Mouse (Mus musculus) left cerebral cortex, adult 2 months (tissue): ENCODE data around the gene Tgm2. TPM values are rescaled to one million over a fixed set of nuclear protein-coding genes. Genes with fewer than 3 reads are reported as not detected.

ENCODE experiments used
- DNase-seq, 2 experiments: peaks; one replicate each; pipeline ENCODE4 v3.0.0; 2021 to 2022; ENCODE audit warnings: low spot score in 2 of 2, mixed read lengths in 1 of 2; ENCODE audit errors: extremely low spot score in 1 of 2
- H3K27ac ChIP-seq: fragments of 200-600 bp; 2 replicates; pipeline ENCODE4 v1.8.1; 2022
- H3K4me3 ChIP-seq: fragments of 200-600 bp; 2 replicates; pipeline ENCODE4 v1.8.1; 2022
- CTCF ChIP-seq: fragments of 200-600 bp; IDR thresholded peaks from 2 replicates; pipeline ENCODE4 v1.8.1; 2022; ENCODE audit warnings: antibody characterized with exemption, mild to moderate bottlenecking, moderate library complexity
- intact Hi-C: fragments of 180-260 bp; cut with DNase I; formaldehyde crosslinking; loops from one replicate; pipeline ENCODE4 v1.15.1; 2025
- total RNA-seq, 2 experiments: library from RNA; stranded (reverse); gene quantifications; 2 replicates each; pipeline ENCODE4 v1.2.3; 2021

The Tgm2 gene
- total RNA-seq, 2 experiments from 2014 or later = 12.9 to 14.6 TPM

- intact Hi-C loops = no loop called here
- Histone ChIP-seq H3K4me3 (no peak overlapping the region), H3K27ac (no peak overlapping the region)
- TF ChIP-seq CTCF = no peak
- DNase-seq = no peak
These were observed 13.9 kb downstream of the Tgm2 start for GRCm38 (mm10) chr2:158132320-158132719.

DNA sequence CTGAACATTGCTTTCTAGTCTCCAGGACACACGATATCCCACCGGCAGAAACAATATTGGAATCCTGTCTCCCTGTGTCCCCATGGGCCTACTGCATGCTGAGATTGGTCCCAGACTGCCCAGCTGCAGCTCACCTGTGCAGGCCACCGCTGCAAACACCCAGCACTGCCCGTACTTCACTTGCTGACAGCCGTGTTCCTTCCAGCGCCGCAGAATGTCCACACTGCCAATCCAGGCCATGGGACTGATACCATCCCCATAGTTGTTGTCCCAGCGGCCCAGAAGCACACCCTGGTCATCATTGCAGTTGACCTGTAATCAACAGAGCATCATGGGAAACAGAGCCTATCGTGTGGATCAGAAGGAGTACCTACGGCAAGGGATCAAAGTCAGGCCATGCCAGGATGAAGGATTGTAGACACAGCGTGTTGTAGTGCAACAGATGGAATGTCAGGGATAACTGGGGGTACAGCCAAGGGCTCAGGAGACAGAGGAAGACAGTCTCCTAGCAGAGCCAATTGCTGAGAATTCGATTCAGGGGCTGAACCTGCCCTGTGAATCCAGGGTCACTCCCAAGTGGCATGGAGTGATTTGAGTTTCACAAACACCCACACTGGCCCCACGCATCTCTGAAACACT, 14.9 kb downstream of the Tgm2 start:
- DNase-seq = no peak
- TF ChIP-seq CTCF = no peak
- intact Hi-C loops = no loop called here
- no peak overlapping the region for H3K27ac ChIP-seq
- no peak overlapping the region for H3K4me3 ChIP-seq

GRCm38 (mm10) chr2:158130391-158130986, 15.7 kb downstream of the Tgm2 start:
- Histone ChIP-seq H3K4me3 (no peak overlapping the region), H3K27ac (no peak overlapping the region)
- TF ChIP-seq CTCF = no peak
- intact Hi-C loops = no loop called here
- DNase-seq = no peak

GRCm38 (mm10) chr2:158129291-158130002, 16.8 kb downstream of the Tgm2 start:
- Histone ChIP-seq H3K4me3 (no peak overlapping the region), H3K27ac (no peak overlapping the region)
- TF ChIP-seq CTCF = no peak
- intact Hi-C loops = no loop called here
- DNase-seq = no peak

- DNase-seq = no peak
- Histone ChIP-seq H3K4me3 (no peak overlapping the region), H3K27ac (no peak overlapping the region)
- intact Hi-C loops = no loop called here
- no peak for TF ChIP-seq CTCF
These were observed 17.6 kb downstream of the Tgm2 start for GRCm38 (mm10) chr2:158128461-158129130.

- Histone ChIP-seq H3K27ac (no peak overlapping the region), H3K4me3 (no peak overlapping the region)
- TF ChIP-seq CTCF = no peak
- intact Hi-C loops = no loop called here
- DNase-seq = no peak
These were observed 18.4 kb downstream of the Tgm2 start for GRCm38 (mm10) chr2:158127872-158128271.

- Histone ChIP-seq H3K4me3 (no peak overlapping the region), H3K27ac (no peak overlapping the region)
- intact Hi-C loops = no loop called here
- TF ChIP-seq CTCF = no peak
- DNase-seq = no peak
These were observed 19.0 kb downstream of the Tgm2 start for GRCm38 (mm10) chr2:158127245-158127644.

DNA sequence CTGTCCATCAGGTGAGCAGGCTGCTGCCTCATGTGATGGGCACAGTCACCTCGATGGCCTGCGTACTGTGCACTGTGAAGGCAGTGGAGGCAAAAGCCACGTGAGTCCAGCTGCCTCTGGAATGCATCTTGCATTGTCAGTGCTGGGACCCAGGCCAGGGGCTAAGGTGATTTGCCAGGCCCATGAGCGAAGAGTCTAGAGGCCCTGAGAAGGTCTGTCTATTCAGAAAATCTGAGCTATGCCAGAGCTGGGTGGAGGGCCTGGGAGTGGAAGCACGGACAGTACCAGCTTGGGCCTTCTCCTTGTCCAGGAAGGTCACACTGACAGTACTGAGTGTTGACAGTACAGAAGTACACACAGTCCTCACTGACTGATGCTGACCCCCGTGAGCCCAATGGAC, 23.4 kb downstream of the Tgm2 start:
- no peak for TF ChIP-seq CTCF
- no peak for DNase-seq
- H3K27ac ChIP-seq = no peak overlapping the region
- H3K4me3 ChIP-seq = no peak overlapping the region
- intact Hi-C loops = no loop called here

DNA sequence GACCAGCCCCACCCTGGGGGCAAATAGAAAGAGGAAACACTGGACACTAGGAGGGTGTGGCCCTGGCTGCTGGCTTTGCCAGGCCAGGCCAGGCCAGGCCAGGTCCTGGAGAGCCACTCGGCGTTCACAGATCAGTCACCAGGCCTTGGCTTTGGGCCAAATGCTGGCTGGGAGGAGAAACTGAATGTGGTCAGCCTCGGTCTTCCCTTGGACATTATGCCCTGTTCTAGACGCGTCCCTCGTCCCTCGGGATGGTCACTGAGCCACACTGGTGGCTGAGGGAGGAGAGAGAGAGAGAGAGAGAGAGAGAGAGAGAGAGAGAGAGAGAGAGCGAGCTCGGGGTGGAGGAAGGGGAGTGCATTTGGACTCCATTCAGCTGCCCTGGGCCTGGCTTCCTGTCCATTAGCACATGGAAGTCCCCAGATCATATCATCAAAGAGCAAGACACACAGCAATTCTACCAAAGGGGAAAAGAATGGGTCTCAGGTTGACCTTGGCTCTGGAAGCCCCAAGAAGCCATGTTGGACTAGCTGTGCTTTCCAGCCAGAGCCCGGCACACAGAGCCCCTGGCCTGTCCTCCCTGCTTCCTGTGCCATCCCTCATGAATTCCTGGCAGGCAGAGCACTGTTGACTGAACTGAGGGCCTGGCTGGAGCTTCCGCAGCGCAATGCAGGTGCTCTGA, 24.4 kb downstream of the Tgm2 start:
- intact Hi-C loops = no loop called here
- Histone ChIP-seq H3K27ac (no peak overlapping the region), H3K4me3 (no peak overlapping the region)
- DNase-seq = no peak
- TF ChIP-seq CTCF = no peak

DNA sequence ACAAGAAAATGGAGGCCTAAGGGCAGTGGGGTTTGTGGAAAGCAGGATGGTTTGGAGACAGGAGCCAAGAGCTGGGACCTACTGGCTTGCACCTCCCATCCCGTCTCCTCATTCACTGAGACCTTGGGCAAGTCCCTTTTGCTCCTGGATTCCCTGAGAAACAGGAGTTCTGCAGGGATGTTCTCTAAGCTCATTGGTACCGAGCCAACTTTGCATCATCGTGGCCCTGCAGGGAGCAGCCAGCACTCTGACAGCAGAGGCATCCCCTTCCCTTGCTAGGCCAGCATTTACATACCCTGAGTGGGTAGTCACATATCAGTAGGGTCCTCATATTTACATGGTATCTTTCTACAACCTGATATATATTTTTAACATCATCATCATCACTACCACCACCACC, 25.4 kb downstream of the Tgm2 start:
- TF ChIP-seq CTCF = no peak
- no peak overlapping the region for H3K4me3 ChIP-seq
- intact Hi-C loops = no loop called here
- DNase-seq = no peak
- H3K27ac ChIP-seq = no peak overlapping the region

GRCm38 (mm10) chr2:158120211-158120610, 26.0 kb downstream of the Tgm2 start:
- intact Hi-C loops = no loop called here

DNA sequence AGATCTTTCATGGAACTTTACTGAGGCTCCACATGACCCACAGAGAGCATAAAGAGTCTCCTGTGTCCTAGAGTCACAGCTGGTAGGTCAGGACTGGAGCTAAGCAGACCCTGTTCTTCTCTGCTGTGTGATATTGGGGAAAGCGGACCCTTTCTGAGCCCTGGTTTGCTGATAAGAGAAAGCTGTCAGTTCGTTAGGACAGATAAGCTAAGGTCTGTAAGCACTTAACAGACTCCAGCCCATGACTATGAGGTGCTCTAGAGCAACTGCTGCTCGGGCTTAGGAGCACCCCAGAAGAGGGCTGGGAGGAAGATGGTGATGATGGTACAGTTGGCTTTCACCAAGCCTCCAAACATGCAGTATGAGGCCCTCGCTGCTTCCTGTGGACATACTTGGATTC, 27.1 kb downstream of the Tgm2 start:
- intact Hi-C loops = no loop called here
- Histone ChIP-seq H3K4me3 (no peak overlapping the region), H3K27ac (no peak overlapping the region)
- DNase-seq = no peak
- no peak for TF ChIP-seq CTCF

More at GRCm38 (mm10) chr2:158120211-158120610, 26.0 kb downstream of the Tgm2 start:
- TF ChIP-seq CTCF = no peak
- Histone ChIP-seq H3K27ac (no peak overlapping the region), H3K4me3 (no peak overlapping the region)
- DNase-seq = no peak
